Mouse (Mus musculus) MEL (cell line): ENCODE data around the gene Mrtfa. TPM values are rescaled to one million over a fixed set of nuclear protein-coding genes. Genes with fewer than 3 reads are reported as not detected.

ENCODE experiments used
- DNase-seq: peaks from one replicate; pipeline ENCODE4 v3.0.0; 2011; ENCODE audit warnings: low read depth, low spot score
- H3K27ac ChIP-seq: 2 replicates; pipeline ENCODE4 v1.5.1; 2012; ENCODE audit warnings: low read depth, mild to moderate bottlenecking, control low read depth, low read length, moderate library complexity; ENCODE audit not compliant: control insufficient read depth
- H3K27me3 ChIP-seq, 2 experiments: fragments of 150-350 bp in 1 of 2; sonication (generic) in 1 of 2; 2 replicates each; pipeline ENCODE4 v1.6.1; 2012; ENCODE audit warnings: low read length in 2 of 2, mild to moderate bottlenecking in 2 of 2, improper control_type of control experiment in 1 of 2, moderate library complexity in 1 of 2; ENCODE audit not compliant: insufficient read depth in 2 of 2, control insufficient read depth in 1 of 2
- H3K36me3 ChIP-seq, 2 experiments: 2 replicates each; pipeline ENCODE4 v1.6.1; 2012 to 2014; ENCODE audit warnings: low read length in 2 of 2, improper control_type of control experiment in 1 of 2, inconsistent platforms in 1 of 2, mild to moderate bottlenecking in 1 of 2; ENCODE audit not compliant: insufficient read depth in 2 of 2, control insufficient read depth in 1 of 2
- H3K4me1 ChIP-seq, 2 experiments: fragments of 150-350 bp in 1 of 2; sonication (generic) in 1 of 2; 2 replicates each; pipeline ENCODE4 v1.6.1; 2012; ENCODE audit warnings: low read length in 2 of 2, improper control_type of control experiment in 1 of 2, mild to moderate bottlenecking in 1 of 2; ENCODE audit not compliant: insufficient read depth in 2 of 2, control insufficient read depth in 1 of 2
- H3K4me3 ChIP-seq, 2 experiments: fragments of 150-350 bp in 1 of 2; sonication (generic) in 1 of 2; 2 replicates each; pipeline ENCODE4 v1.5.1; 2012; ENCODE audit warnings: low read depth in 2 of 2, low read length in 2 of 2, mild to moderate bottlenecking in 2 of 2, moderate library complexity in 2 of 2, control low read depth in 1 of 2, improper control_type of control experiment in 1 of 2; ENCODE audit not compliant: control insufficient read depth in 1 of 2, insufficient read depth in 1 of 2
- H3K79me2 ChIP-seq: 2 replicates; pipeline ENCODE4 v1.6.1; 2012; ENCODE audit warnings: mild to moderate bottlenecking, low read length, moderate library complexity; ENCODE audit not compliant: control insufficient read depth, poor library complexity, insufficient read depth
- H3K9ac ChIP-seq: 2 replicates; pipeline ENCODE4 v1.6.1; 2012; ENCODE audit warnings: low read depth, mild to moderate bottlenecking, control low read depth, low read length, moderate library complexity; ENCODE audit not compliant: control insufficient read depth, poor library complexity, severe bottlenecking
- H3K9me3 ChIP-seq: fragments of 150-350 bp; sonication (generic); replicated peaks from 2 replicates; pipeline ENCODE4 v1.6.1; 2012; ENCODE audit warnings: mild to moderate bottlenecking, low read length, improper control_type of control experiment, moderate library complexity; ENCODE audit not compliant: insufficient read depth
- CHD1 ChIP-seq: IDR thresholded peaks from 2 replicates; pipeline ENCODE4 v1.6.1; 2012; ENCODE audit warnings: low read depth, mild to moderate bottlenecking, inconsistent platforms, low read length, improper control_type of control experiment
- CHD2 ChIP-seq: IDR thresholded peaks from 2 replicates; pipeline ENCODE4 v1.6.1; 2011; ENCODE audit warnings: low read length, improper control_type of control experiment
- CTCF ChIP-seq, 3 experiments: IDR thresholded peaks in 2 of 3; conservative IDR thresholded peaks in 1 of 3; 2 replicates each; pipeline ENCODE4 v1.5.1; 2011 to 2012; ENCODE audit warnings: low read length in 3 of 3, low read depth in 2 of 3, mild to moderate bottlenecking in 2 of 3, improper control_type of control experiment in 1 of 3, inconsistent platforms in 1 of 3, mixed read lengths in 1 of 3, moderate library complexity in 1 of 3; ENCODE audit not compliant: control insufficient read depth in 1 of 3, insufficient read depth in 1 of 3, poor library complexity in 1 of 3, severe bottlenecking in 1 of 3
- E2F4 ChIP-seq: IDR thresholded peaks from 2 replicates; pipeline ENCODE4 v1.6.1; 2011; ENCODE audit warnings: low read depth, low read length, improper control_type of control experiment, borderline replicate concordance
- ELF1 ChIP-seq: IDR thresholded peaks from 2 replicates; pipeline ENCODE4 v1.6.1; 2014; ENCODE audit warnings: low read depth, mild to moderate bottlenecking, inconsistent platforms, low read length, improper control_type of control experiment, moderate library complexity
- ETS1 ChIP-seq: IDR thresholded peaks from 2 replicates; pipeline ENCODE4 v1.6.1; 2012; ENCODE audit warnings: low read depth, mild to moderate bottlenecking, inconsistent platforms, low read length, improper control_type of control experiment, moderate library complexity
- GABPA ChIP-seq: IDR thresholded peaks from 2 replicates; pipeline ENCODE4 v1.6.1; 2012; ENCODE audit warnings: low read depth, mild to moderate bottlenecking, inconsistent platforms, low read length, improper control_type of control experiment, moderate library complexity
- GATA1 ChIP-seq: IDR thresholded peaks from 2 replicates; pipeline ENCODE4 v1.6.1; 2011; ENCODE audit warnings: low read depth, low read length, improper control_type of control experiment
- JUND ChIP-seq: IDR thresholded peaks from 2 replicates; pipeline ENCODE4 v1.6.1; 2011; ENCODE audit warnings: low read depth, mild to moderate bottlenecking, improper control_type of control experiment, low read length
- MAFK ChIP-seq: IDR thresholded peaks from 2 replicates; pipeline ENCODE4 v1.6.1; 2011; ENCODE audit warnings: low read depth, mild to moderate bottlenecking, low read length, improper control_type of control experiment, borderline replicate concordance
- MAZ ChIP-seq: IDR thresholded peaks from 2 replicates; pipeline ENCODE4 v1.6.1; 2012; ENCODE audit warnings: low read depth, mild to moderate bottlenecking, inconsistent platforms, low read length, improper control_type of control experiment
- MXI1 ChIP-seq: IDR thresholded peaks from 2 replicates; pipeline ENCODE4 v1.6.1; 2011; ENCODE audit warnings: mild to moderate bottlenecking, low read depth, low read length, improper control_type of control experiment
- MYB ChIP-seq: IDR thresholded peaks from 2 replicates; pipeline ENCODE4 v1.6.1; 2011; ENCODE audit warnings: mild to moderate bottlenecking, low read depth, low read length, improper control_type of control experiment
- MYC ChIP-seq: IDR thresholded peaks from 2 replicates; pipeline ENCODE4 v1.6.1; 2011; ENCODE audit warnings: low read depth, mild to moderate bottlenecking, low read length, improper control_type of control experiment, moderate library complexity
- NELFE ChIP-seq: IDR thresholded peaks from 2 replicates; pipeline ENCODE4 v1.6.1; 2011; ENCODE audit warnings: low read depth, low read length, improper control_type of control experiment
- POLR2A ChIP-seq, 2 experiments: IDR thresholded peaks; 2 replicates each; pipeline ENCODE4 v1.6.1; 2011 to 2012; ENCODE audit warnings: low read length in 2 of 2, mild to moderate bottlenecking in 2 of 2, control low read depth in 1 of 2, improper control_type of control experiment in 1 of 2, low read depth in 1 of 2, moderate library complexity in 1 of 2; ENCODE audit not compliant: control insufficient read depth in 1 of 2, insufficient read depth in 1 of 2, poor library complexity in 1 of 2
- POLR2AphosphoS5 ChIP-seq: IDR thresholded peaks from 2 replicates; pipeline ENCODE4 v1.6.1; 2012; ENCODE audit warnings: low read depth, borderline replicate concordance, mild to moderate bottlenecking, inconsistent platforms, low read length, moderate library complexity, mixed read lengths
- RAD21 ChIP-seq: IDR thresholded peaks from 2 replicates; pipeline ENCODE4 v1.6.1; 2011; ENCODE audit warnings: mild to moderate bottlenecking, low read depth, low read length, improper control_type of control experiment
- SIN3A ChIP-seq: IDR thresholded peaks from 2 replicates; pipeline ENCODE4 v1.6.1; 2012; ENCODE audit warnings: low read length, improper control_type of control experiment, inconsistent platforms
- TAL1 ChIP-seq: IDR thresholded peaks from 2 replicates; pipeline ENCODE4 v1.6.1; 2012; ENCODE audit warnings: mild to moderate bottlenecking, inconsistent platforms, low read length, moderate library complexity, mixed read lengths
- TBP ChIP-seq: IDR thresholded peaks from 2 replicates; pipeline ENCODE4 v1.8.0; 2011; ENCODE audit warnings: low read depth, low read length, improper control_type of control experiment
- TCF12 ChIP-seq: IDR thresholded peaks from 2 replicates; pipeline ENCODE4 v1.6.1; 2014; ENCODE audit warnings: low read depth, mild to moderate bottlenecking, inconsistent platforms, low read length, improper control_type of control experiment, moderate library complexity
- UBTF ChIP-seq: IDR thresholded peaks from 2 replicates; pipeline ENCODE4 v1.6.1; 2012; ENCODE audit warnings: low read depth, mild to moderate bottlenecking, inconsistent platforms, low read length, improper control_type of control experiment, moderate library complexity, borderline replicate concordance; ENCODE audit not compliant: insufficient read depth
- USF1 ChIP-seq: IDR thresholded peaks from 2 replicates; pipeline ENCODE4 v1.6.1; 2014; ENCODE audit warnings: low read depth, mild to moderate bottlenecking, inconsistent platforms, low read length, improper control_type of control experiment, moderate library complexity
- USF2 ChIP-seq, 2 experiments: IDR thresholded peaks; 2 replicates each; pipeline ENCODE4 v1.6.1; 2011 to 2012; ENCODE audit warnings: improper control_type of control experiment in 2 of 2, low read length in 2 of 2, borderline replicate concordance in 1 of 2, inconsistent platforms in 1 of 2, low read depth in 1 of 2, mild to moderate bottlenecking in 1 of 2; ENCODE audit not compliant: insufficient read depth in 1 of 2
- ZC3H11A ChIP-seq: IDR thresholded peaks from 2 replicates; pipeline ENCODE4 v1.6.1; 2012; ENCODE audit warnings: low read depth, mild to moderate bottlenecking, inconsistent platforms, low read length, improper control_type of control experiment
- ZKSCAN1 ChIP-seq: IDR thresholded peaks from 2 replicates; pipeline ENCODE4 v1.6.1; 2012; ENCODE audit warnings: low read depth, mild to moderate bottlenecking, inconsistent platforms, low read length, improper control_type of control experiment, moderate library complexity
- ZNF384 ChIP-seq: IDR thresholded peaks from 2 replicates; pipeline ENCODE4 v1.6.1; 2012; ENCODE audit warnings: low read depth, mild to moderate bottlenecking, inconsistent platforms, low read length, improper control_type of control experiment
- polyA plus RNA-seq, 2 experiments: library from polyadenylated mRNA; stranded (reverse) in 1 of 2; unstranded in 1 of 2; fragments of >175 nt in 1 of 2; fragments of >200 nt in 1 of 2; gene quantifications; 2 replicates each; pipeline versions ENCODE4 v1.2.1 to v1.2.4; 2012; ENCODE audit warnings: low replicate concordance in 2 of 2, low read depth in 1 of 2; ENCODE audit not compliant: insufficient read length in 2 of 2, insufficient read depth in 1 of 2, missing spikeins in 1 of 2
- total RNA-seq: library from RNA; depleted of rRNA; stranded (reverse); fragments of 300-350 nt; gene quantifications from 2 replicates; pipeline ENCODE4 v1.2.3, GENCODE M21; 2012

Gene Mrtfa
- total and polyA plus RNA-seq, 3 experiments: 2.6 to 11.9 TPM; not detected in 1

DNA sequence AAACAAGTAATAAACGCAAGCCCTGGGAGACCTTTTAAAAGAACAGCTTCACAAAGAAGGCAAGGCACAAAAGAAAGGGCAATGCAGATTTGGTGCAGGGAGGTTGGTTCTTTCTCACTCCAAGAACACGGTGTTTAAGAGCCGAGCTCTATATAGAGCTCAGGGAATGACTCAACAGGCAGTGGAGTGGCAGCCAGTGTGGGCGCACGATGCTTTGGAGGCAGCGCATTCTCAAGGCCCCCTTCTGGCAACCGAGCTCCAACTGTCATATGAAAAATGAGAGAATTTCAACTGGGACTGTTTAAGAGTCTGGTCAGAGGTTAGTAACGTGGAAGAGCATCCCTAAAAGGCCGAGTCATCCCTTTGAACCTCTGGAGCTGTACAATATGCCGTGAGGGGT lies 84.6 kb downstream of the Mrtfa start:
- no peaks in the 10 kb centered on the region for H3K79me2 ChIP-seq
- no peak overlapping the region for H3K27ac ChIP-seq
- H3K9ac ChIP-seq: no peak overlapping the region
- no peak for TF ChIP-seq GABPA
- TF ChIP-seq MAZ: no peak
- no peak for TF ChIP-seq USF1
- TF ChIP-seq ZNF384: no peak
- TF ChIP-seq UBTF: no peak
- no peak for TF ChIP-seq POLR2A (IDR thresholded peaks at IDR 0.05; ENCODE audit: control insufficient read depth in 1 of 2, insufficient read depth in 1 of 2, low read depth in 1 of 2, low read length in 2 of 2, poor library complexity in 1 of 2)
- no peak for TF ChIP-seq ELF1
- no peak for TF ChIP-seq TCF12
- no peak for TF ChIP-seq MAFK
- TF ChIP-seq GATA1: no peak
- no peak for TF ChIP-seq NELFE
- no peak for TF ChIP-seq CHD1
- TF ChIP-seq POLR2AphosphoS5: no peak
- peaks cover 0 to 14% of the 10 kb centered on the region in 2 experiments; a peak in 2 of 4 replicates for H3K36me3 ChIP-seq
- H3K27me3 ChIP-seq: no peaks in the 10 kb centered on the region
- no peak overlapping the region for H3K4me3 ChIP-seq
- DNase-seq: no peak
- H3K9me3 ChIP-seq: no peaks in the 10 kb centered on the region
- H3K4me1 ChIP-seq: peaks cover 13 to 23% of the 10 kb centered on the region in 2 experiments

GRCm38 (mm10) chr15:81104585-81105259 lies 85.8 kb downstream of the Mrtfa start:
- Histone ChIP-seq H3K9ac (peak overlapping the region; percentile 58), H3K79me2 (no peaks in the 10 kb centered on the region), H3K9me3 (no peaks in the 10 kb centered on the region), H3K4me3 (peak overlapping the region; percentile 76 to 89)
- peak; percentile 94 for DNase-seq
- TF ChIP-seq MXI1 (peak; percentile 69; the same call in 1 of the 2 replicates), NELFE (peak; percentile 56), JUND (no peak), E2F4 (no peak), ELF1 (peak; percentile 52), POLR2AphosphoS5 (no peak), RAD21 (no peak), GATA1 (no peak), GABPA (no peak), TBP (peak; percentile 49; the same call in 1 of the 2 replicates), CTCF (IDR thresholded peaks at IDR 0.05 in 2 of 3, conservative IDR thresholded peaks at IDR 0.05 in 1 of 3; ENCODE audit: control insufficient read depth in 1 of 3, insufficient read depth in 1 of 3, low read depth in 2 of 3, low read length in 3 of 3, poor library complexity in 1 of 3, severe bottlenecking in 1 of 3) (no peak), POLR2A (IDR thresholded peaks at IDR 0.05; ENCODE audit: control insufficient read depth in 1 of 2, insufficient read depth in 1 of 2, low read depth in 1 of 2, low read length in 2 of 2, poor library complexity in 1 of 2) (peak in 1 of 2 experiments; percentile 62; a peak in 2 of 4 replicates), MAFK (no peak), SIN3A (peak; percentile 28), USF2 (IDR thresholded peaks at IDR 0.05; ENCODE audit: borderline replicate concordance in 1 of 2, insufficient read depth in 1 of 2, low read depth in 1 of 2, low read length in 2 of 2) (no peak), UBTF (no peak), MYB (no peak), ZC3H11A (no peak), CHD2 (no peak), USF1 (no peak), ZKSCAN1 (no peak), MYC (0 out of 2 replicates have a peak, but pooled peaks have one; percentile 38), TCF12 (peak; percentile 49), TAL1 (no peak), ETS1 (0 out of 2 replicates have a peak, but pooled peaks have one; percentile 23)
- TF ChIP-seq, all 39 proteins: peak for 9
- peaks cover 0 to 14% of the 10 kb centered on the region in 2 experiments; a peak in 2 of 4 replicates for H3K36me3 ChIP-seq
- peak overlapping the region; percentile 68 for H3K27ac ChIP-seq
- peaks cover 19 to 27% of the 10 kb centered on the region in 2 experiments for H3K4me1 ChIP-seq
- H3K27me3 ChIP-seq: no peaks in the 10 kb centered on the region
